Mouse (Mus musculus) WW6 (cell line): ENCODE results near the gene Gsg1l.

Experiments
- DNase-seq: peaks from one replicate; pipeline ENCODE4 v3.0.0-alpha.2; 2013; ENCODE audit warnings: low read depth, low spot score

Gsg1l gene

DNA sequence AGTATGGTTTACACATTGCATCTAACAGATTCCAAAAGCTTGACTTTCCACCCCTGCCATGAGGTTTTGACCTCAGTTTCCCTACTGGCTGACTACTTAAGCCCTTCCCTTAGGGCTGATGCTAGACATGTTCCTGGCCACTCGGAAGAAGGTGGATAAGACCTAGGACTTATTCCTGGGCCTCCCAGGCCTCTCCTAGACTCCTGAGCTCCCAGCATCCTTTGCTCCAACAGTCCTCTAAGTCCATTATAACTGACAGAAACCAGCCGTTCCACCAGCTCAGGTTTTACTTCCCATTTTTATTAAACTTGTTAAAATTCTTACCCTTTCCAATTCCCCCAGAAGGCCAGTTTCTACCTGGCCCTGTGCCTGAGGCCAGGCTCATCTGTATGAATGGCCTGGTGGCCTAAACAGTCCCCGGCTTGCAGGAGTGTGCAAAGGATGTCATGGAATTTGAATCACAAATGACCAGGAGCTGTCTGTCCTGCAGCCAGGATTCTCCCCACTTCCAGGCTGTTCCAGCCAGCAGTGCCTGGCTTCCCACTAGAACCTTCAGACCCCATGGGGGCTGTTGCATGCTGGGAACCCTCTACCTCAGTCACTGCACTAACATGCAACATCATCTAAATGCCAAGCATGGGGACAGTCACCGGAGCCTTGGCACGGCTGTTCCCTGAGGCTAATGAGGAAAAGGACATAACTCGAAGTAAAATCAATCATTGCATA, 139.7 kb downstream of the Gsg1l start:
- DNase-seq = no peak

- no peak for DNase-seq
These were observed 147.9 kb downstream of the Gsg1l start for GRCm38 (mm10) chr7:125934319-125934718.

GRCm38 (mm10) chr7:125933356-125934244, 148.6 kb downstream of the Gsg1l start:
- no peak for DNase-seq

GRCm38 (mm10) chr7:125931602-125932001, 150.6 kb downstream of the Gsg1l start:
- no peak for DNase-seq

DNA sequence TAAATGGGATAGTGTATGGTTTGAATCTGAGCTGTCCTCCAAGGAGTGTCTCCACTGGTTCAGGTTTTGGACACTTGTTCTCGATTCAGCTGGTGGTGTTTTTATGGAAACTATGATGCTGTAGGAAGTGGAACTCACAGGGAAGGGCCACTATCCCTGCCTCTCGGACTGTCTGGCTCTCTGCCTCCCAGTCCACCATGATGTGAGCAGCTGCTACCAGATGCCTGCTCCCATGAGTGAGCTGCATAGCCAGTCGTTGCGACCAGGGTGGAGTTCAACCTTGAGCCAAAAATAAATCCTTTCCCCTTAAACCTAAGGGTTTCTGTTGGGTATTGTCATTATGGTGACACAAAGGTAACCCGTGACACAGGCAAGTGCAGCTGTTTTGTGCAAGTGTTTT, 158.2 kb downstream of the Gsg1l start:
- no peak for DNase-seq

DNA sequence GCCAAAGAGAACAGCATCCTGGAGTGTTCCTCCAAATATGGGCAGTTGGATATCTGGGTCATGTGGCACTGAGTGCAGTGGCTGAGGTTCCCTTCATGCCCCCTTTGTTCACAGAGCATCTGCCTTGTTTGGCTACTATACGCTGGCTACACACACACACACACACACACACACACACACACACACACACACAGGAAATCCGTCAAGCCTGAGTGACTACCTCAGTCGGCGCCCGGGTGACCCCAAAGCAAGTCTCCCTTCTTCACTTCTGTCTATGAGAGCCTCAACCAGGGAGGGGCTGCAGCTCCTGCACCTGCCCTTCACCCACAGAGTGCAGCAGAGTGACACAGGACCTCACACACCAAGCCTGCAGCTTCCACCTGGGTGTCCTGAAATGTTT, 161.4 kb downstream of the Gsg1l start:
- no peak for DNase-seq

- DNase-seq = no peak
These were observed 181.6 kb downstream of the Gsg1l start for GRCm38 (mm10) chr7:125900386-125901161.

DNA sequence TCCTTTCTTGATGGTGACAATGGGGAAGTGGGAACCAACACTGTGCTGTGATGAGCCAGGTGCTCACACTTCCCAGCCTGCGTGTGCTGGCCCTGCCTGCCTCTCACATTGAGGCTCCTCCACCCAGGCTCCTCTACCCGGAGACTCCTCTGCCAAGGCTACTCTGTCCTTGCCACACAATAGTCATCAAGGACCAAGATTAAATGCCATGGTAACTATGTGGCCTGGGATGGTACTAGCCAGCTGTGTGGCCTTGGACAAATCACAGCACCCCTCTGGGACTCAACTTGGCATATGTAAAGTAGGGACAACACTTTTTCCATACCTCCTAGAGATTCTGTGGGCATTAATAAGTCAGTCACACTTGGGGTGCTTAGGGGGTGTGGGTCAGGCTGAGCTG, 182.3 kb downstream of the Gsg1l start:
- DNase-seq = no peak

DNA sequence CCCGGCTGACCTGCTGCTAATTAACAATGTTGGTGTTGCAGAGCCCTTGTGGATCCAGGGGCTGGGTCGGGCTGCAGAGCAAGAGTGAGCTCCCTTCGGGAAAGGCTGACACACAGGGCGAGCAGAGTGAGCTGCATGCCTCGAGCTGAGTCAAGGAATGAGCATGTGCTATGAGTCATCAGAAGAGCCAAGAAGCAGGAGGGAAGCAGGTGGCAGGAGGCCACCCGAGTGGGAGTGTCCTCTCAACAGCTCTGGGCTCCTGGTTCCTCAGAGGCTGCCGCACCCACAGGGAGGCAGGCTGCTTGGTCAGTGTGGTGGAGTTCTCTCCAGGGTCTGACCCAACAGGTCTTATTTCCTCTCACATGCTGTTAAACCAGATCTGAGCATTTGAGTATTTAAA, 183.2 kb downstream of the Gsg1l start:
- DNase-seq = no peak

- DNase-seq = no peak
These were observed 185.2 kb downstream of the Gsg1l start for GRCm38 (mm10) chr7:125897059-125897458.

- DNase-seq = no peak
These were observed 188.6 kb downstream of the Gsg1l start for GRCm38 (mm10) chr7:125893621-125894020.

GRCm38 (mm10) chr7:125888373-125888772, 193.8 kb downstream of the Gsg1l start:
- DNase-seq = no peak

- no peak for DNase-seq
These were observed 194.4 kb downstream of the Gsg1l start for GRCm38 (mm10) chr7:125887761-125888160.

GRCm38 (mm10) chr7:125887124-125887523, 195.1 kb downstream of the Gsg1l start:
- no peak for DNase-seq

DNA sequence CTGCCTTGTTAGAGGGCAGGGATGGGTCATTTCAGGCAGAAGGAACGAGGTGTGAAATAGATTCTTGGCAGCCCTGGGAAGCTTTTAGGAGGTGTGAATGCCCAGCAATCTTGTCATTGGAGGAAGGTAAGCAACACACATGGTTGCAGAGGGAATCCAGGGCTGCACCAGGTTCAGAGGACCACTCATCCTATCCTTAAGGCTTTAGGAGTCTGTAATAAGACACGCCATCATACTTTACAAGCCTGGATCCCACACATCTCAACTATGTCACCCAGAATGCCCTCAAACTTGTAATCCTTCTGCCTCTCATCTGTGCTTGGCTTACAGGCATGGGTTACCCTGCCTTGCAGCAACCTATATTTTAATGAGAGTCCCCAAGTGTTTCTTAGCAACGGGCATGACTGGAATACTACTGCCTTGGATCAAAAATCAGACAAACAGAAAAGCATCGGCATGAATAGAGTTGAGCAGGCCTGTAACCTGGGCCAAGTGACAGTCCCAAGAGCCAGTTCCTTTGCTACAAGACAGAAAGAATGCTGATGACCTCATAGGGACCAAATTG, 196.0 kb downstream of the Gsg1l start:
- no peak for DNase-seq

- DNase-seq = no peak
These were observed 199.0 kb downstream of the Gsg1l start for GRCm38 (mm10) chr7:125883232-125883631.

GRCm38 (mm10) chr7:125878040-125878439, 204.2 kb downstream of the Gsg1l start:
- no peak for DNase-seq

DNA sequence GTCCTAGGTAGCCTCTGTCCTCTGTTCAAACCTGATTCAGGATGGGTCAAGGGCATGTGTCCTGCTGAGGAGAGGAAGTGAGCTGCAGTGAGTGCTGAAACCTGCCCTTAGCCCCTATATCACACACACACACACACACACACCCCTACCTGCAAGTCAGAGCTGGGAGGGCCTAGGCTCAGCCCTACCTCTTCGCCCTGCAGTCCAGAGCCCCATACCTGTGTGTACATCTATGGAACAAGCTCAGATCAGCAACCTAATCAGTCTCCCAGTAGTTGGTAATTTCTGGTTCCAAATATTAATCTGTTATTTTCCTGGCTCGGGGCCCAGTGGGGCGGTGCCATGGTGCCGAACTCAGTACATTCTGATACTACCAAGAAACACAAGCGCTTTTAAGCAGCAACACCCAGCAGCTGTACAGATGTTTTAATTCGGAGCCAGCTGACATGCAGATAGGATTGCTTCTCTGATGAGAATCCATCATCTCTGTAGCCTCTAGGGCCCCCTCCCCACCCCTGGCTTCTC, 208.2 kb downstream of the Gsg1l start:
- no peak for DNase-seq

DNA sequence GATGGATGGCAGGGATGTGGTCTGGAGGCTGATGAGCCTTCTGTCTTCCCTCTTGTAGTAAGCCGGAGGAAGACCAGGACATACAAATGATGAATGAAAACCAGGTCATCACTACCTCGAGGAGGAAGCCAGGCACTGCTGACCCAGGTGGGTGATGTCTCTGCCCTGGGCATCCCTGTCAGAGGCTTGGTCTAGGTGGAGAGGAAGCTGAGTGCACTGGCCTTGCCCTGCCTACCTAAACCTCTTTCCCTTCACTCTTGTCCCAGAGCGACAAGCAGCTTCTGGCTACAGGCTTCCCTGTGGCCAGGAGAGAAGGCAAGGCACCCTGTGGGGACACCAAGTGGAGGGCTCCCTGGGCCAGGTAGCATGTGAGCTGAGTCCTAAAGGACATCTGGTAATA, 209.3 kb downstream of the Gsg1l start:
- DNase-seq = no peak

DNA sequence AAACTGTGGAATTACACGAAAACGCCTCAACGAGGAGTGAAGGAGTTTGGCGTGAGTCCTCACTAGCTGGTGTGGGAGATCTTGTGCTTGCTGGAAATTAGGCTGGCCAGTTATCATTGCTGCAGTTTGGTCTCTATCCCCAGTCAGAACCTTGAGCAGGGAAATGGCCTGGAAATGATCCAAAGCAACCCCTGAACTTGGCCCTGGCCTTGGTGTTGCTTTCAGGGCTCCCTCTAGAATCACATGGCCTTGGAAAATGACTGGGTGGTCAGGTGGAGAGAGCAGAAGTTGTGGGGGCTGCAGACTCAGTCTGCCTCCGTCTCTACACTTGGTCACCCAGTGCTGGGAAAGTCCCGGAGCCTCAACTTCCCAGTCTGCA, 210.0 kb downstream of the Gsg1l start:
- DNase-seq = no peak

GRCm38 (mm10) chr7:125871404-125872201, 210.6 kb downstream of the Gsg1l start:
- no peak for DNase-seq
